Mouse (Mus musculus) fibroblast of lung, adult 2 months (primary cell): ENCODE measurements around the gene Rd3l.
"Not testable (repeated sequence)": the region's sequence is repeated elsewhere in the genome, so short reads cannot be mapped to it uniquely, and the experiment has no call there.

Experiments
- DNase-seq: peaks from one replicate; pipeline ENCODE4 v3.0.0-alpha.2; 2011; ENCODE audit warnings: low read depth

Gene Rd3l

DNA sequence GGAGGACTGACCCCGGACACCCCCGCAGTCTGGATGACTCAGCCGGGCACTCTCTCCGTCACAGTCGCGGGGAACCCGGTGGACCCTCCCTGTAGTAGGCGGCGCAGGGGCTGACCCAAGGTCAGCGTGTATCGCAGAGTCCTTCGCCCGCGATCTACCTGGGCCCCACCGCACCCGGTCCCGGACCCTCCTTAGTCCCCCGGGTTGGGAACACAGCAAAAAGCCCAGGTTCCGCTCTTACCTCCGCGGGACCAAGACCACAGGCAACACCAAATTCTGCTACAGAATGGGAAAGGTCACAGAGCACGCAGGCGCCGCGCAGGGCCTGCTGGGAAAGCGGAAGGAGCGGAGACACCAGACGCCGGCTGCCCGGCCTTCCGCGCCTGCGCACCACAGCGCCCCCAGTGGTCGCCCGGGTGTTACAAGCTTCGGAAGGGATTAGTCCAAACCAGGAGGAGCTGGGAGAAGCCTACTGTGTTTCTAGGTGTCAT, 14.4 kb downstream of the Rd3l start, which contains the start of gene Atp5mpl:
Gene Atp5mpl, minus strand, starts transcription at position 295 of the 491 bp plus-strand sequence.
- DNase-seq, result peak; percentile 81

DNA sequence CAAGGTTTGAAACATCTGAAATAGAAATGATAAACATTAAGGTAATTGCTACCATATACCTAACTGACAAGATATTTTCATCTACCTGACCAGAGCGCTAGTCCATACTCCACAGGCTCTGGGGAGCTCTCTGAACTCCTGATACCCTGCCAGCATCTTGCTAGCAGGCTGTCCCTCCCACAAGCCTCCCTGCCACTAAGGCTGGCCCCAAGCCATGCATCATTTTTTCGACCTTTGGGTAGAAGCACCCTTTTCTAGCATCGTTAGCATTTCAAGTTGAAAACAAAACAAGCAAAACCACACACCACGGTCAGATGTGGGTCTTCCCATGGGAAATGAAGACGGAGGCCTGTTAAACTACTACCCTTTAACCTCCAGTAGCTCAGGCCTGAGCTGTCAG, 17.8 kb downstream of the Rd3l start:
- no peak for DNase-seq

GRCm38 (mm10) chr12:111958101-111958865, 22.8 kb downstream of the Rd3l start:
- DNase-seq, result no peak

- DNase-seq, result no peak
These were observed 24.9 kb downstream of the Rd3l start for GRCm38 (mm10) chr12:111956173-111956572.

DNA sequence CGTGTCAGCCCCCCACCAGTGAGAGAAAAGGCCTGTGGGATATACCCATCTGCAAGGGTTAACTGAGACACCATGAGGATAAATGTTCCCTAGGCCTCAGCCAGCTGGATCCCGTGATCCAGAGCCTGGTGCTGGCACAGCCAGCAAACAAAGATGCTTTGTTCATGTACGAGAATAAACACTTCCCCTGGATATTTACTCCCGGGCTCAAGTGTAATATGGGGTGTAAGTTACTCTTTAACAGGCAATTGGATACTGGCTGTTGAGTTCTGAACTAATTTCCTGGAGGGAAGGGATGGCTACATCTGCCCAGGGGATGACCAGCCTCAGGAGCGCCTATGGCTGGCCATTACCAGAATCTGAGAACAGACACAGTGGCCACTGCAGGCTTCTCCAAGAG, 29.4 kb downstream of the Rd3l start:
- DNase-seq, result no peak

GRCm38 (mm10) chr12:111950486-111950885, 30.6 kb downstream of the Rd3l start:
- DNase-seq, result no peak

DNA sequence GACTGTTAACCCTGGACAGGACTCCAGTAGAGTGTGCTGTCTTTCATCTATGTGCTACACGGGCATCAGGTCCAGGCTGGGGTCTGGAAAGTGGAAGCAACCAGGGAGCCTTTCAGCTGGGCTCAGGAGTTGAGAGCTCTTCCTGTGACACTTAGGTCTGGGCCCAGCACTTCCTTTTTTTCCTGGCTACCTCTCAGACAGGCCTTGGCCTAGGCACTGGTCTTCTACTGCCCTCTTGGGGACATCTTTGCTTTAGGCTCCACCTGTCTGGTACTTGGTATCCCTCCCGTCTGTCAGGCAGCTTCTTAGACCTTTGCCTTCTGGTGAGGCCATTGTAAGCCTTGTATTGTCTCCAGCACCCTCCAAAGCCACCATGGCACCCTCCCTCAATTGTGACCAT, 34.4 kb downstream of the Rd3l start:
- DNase-seq, result no peak

- not testable (repeated sequence) for DNase-seq
These were observed 35.1 kb downstream of the Rd3l start for GRCm38 (mm10) chr12:111945765-111946655.

DNA sequence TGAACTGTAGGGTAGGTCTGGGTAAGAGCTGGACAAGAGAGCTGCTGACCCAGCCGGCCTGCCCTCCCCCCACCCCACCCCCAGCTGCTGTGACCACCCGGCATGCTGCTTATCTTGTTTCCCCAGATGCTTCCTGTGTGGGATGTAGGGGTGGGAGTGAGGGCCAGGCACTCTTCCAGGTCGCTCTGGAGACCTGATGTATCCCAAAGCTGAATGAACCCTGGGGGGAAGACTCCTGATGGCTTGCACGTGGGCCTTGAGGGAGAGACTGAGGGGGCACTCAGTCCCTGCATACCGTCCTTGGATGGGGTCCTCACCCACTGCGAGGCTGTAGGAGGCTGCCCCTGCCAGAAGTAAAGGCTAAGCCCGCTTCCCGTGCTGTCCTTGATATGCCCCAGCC, 36.0 kb downstream of the Rd3l start:
- no peak for DNase-seq

DNA sequence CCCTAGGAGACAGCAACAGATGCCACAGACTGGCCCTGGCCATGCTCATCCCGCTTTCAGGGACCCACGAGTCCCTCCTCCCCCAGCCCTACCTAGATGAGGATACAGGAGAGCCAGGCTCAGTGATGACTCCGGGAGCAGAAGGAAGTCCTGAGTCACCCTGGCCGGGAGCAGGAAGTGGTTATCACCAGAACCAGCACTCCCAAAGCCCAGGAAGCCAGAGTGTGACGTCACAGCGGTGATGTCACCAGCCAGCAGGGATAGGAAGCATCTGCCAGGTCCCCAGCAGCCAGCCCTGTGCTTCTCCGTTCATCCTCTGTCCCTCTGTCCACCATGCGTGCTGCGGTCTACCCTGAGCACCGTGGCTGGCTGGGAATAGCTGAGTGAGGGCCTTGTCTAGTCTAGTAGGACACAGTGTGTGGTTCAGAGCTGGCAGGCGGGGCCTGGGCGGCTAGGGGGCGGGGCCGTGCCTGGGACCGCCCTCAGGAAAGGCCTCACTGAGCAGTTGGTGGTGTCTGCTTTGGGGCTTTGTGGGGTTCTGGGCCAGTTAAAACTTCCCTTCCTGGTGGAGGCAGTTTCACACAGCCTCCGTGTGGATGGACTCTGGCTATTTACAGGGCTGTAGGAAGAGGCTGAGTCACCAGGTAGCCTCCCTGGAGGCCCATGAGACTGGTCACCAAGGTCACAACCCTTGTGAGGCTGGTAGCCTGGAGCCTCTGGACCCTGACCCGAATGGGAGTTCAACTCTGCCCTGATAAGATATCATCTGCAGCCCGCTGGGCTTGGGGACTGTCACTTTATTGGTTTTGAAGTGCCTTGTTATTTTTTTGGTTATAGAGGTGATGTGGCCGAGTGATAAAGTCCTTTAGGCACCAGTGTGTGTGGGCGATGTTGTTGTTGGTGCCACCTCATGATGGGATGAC, 36.8 kb downstream of the Rd3l start:
- not testable (repeated sequence) for DNase-seq

DNA sequence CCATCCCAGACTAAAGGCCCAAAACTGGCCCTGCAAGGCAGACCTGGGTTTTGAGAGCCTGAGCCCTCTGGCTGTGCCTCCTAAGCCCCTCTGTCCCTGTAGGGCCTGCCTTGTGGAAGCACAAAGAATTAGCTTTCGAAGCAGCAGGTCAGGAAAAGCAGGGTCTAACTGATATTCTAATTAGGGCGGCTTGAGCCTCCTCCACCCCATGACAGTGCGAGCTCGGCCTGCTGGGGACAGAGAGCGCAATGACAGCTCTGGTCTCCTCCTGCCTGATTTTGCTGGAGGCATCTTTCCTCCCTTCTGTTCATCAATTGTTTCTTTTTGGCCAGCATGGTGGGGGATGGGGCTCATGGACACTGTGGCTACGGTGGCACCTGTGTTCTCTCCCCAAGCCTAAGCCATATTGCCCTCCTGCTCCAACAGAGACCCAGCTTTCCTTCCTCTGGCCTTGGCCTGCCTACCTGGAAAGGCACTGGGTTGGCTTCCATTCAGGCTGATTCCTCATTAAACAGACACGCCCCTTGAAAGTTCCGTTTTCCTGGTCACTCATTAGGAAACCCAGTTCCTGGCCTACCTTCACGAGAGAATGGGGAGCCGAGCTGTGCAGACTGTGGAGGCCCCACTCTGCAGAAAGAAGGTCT, 37.6 kb downstream of the Rd3l start:
- DNase-seq, result no peak

DNA sequence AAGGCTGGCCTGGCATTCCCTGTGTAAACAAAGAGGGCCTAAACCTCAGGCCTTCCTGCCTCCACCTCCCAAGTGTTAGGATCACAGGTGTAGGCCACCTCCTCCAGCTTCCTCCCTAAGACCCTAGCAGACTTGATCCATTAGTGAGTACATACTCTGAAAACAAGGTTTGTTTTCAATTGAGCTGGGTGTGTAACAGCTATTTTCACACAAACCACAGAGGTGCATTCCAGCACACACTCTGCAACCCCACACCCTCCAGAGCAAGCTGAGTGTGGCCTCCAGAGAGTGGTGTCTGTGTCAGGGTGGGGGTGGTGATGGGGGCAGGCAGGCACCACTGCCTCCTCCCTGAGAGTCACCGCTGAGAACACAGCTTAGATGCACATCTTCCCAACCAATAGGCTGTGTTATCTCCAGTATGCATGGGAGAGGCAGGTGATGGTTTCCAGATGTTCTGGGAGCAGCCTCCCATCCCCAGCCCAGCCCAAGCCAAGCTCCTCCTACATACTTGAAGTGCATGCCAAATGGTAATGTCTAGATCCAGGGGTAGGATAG, 42.4 kb downstream of the Rd3l start:
- DNase-seq, result no peak

- DNase-seq, result peak; percentile 69
These were observed 44.2 kb downstream of the Rd3l start for GRCm38 (mm10) chr12:111936706-111937550.

- no peak for DNase-seq
These were observed 47.1 kb downstream of the Rd3l start for GRCm38 (mm10) chr12:111933971-111934370.

DNA sequence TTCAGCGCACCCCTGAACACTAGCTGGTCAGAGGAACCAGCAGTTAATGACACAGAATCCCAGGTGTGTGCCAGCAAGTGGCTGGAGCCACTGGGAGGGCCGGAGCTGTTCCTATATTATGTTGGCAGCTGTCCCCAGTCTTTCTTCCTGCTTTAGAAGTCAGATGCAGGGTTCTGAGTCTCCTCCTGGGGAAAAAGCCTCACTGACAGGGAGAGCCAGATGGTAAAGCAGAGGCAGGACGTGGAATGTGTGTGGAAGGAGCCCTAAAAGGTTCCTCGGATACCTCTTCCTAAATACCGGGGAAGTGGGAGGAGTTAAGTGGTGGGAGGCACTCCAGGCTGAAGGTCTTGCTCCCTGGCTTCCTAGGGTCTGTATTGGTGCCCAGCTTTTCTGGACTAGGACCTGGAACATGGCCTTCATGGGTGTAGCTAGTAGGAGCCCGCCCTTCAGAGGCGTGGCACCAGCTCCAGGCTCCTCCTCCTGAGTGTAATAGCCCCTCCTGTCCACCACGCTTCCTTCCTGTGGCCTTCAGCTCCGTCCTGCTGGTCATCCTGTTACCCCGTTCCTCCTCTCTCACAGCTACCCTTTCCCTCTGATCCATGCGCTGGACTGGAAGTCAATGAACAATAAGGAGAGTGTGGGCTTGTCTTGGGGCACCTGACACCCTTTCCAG, 47.9 kb downstream of the Rd3l start:
- DNase-seq, result no peak

- DNase-seq, result no peak
These were observed 48.6 kb downstream of the Rd3l start for GRCm38 (mm10) chr12:111932513-111932912.

GRCm38 (mm10) chr12:111931411-111932025, 49.6 kb downstream of the Rd3l start:
- DNase-seq, result no peak
